Mouse (Mus musculus) embryonic fibroblast, embryonic 13.5 days (primary cell): ENCODE results near the gene Ppil4.

ENCODE experiments used
- CTCF ChIP-seq: IDR thresholded peaks from 2 replicates; pipeline ENCODE4 v1.5.1; 2011; ENCODE audit warnings: mild to moderate bottlenecking, control low read depth, low read length, moderate library complexity, borderline replicate concordance; ENCODE audit not compliant: insufficient read depth
- POLR2A ChIP-seq: IDR thresholded peaks from 2 replicates; pipeline ENCODE4 v1.6.1; 2011; ENCODE audit warnings: low read depth, mild to moderate bottlenecking, control low read depth, low read length, moderate library complexity

GRCm38 (mm10) chr10:7781214-7781613 is 11.5 kb upstream of the Ppil4 start:
- TF ChIP-seq POLR2A (no peak), CTCF (no peak)
